Mouse (Mus musculus) regulatory T cell (primary cell): ENCODE data around the gene Hmga1b.
"Not testable (repeated sequence)": the region's sequence is repeated elsewhere in the genome, so short reads cannot be mapped to it uniquely, and the experiment has no call there.

Source experiments
- in situ Hi-C: fragments of 300-600 bp; cut with MboI, MseI; formaldehyde crosslinking; loops from one replicate; pipeline ENCODE4 v1.15.1; 2025; ENCODE audit warnings: high pct_unique_total_duplicates

The Hmga1b gene

DNA sequence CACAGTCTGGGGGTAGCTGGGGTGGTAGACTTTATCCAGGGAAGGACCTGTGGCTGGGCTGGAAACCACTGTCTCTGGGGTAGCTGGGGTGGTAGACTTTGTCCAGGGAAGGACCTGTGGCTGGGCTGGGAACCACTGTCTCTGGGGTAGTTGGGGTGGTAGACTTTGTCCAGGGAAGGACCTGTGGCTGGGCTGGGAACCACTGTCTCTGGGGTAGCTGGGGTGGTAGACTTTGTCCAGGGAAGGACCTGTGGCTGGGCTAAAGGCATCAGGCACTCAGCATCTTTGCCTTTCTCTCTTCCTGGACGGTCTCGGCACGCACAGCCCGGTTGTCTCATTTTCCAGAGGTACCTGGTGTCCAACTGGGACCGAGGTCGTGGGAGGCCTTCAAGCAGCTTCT lies 18.8 kb downstream of the Hmga1b start:
- in situ Hi-C loops = not testable (repeated sequence)

DNA sequence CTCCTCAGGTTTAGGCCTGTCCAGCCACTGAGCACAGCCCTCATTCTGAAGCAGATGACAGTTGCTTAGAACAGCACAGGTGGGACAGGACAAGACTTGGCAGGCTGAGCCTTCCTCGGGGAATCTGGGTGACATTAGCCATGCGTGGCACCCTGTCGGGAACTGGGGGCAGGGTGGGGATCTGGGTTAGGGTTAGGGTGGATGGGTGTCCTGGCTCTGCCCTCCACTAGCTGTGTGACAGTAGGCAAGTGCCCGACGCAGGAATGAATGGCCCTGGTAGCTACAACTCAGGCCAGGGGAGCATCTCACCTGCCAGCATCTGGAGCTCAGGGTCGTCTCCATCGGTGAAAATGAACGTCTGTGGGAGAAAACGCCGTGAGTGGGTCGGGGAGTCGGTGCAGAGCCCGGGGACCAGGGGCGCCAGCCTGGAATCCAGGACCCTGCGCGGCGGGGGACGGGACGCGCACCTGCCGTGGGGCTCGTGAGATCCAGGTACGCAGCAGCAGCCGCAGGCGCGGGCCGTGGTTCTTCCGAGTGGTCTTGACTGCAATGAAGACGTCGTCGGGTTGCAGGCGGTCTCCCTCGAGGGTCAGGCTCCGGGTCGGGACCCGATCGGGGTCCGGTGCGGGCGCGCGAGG lies 21.0 kb downstream of the Hmga1b start:
- in situ Hi-C loops = no loop called here

DNA sequence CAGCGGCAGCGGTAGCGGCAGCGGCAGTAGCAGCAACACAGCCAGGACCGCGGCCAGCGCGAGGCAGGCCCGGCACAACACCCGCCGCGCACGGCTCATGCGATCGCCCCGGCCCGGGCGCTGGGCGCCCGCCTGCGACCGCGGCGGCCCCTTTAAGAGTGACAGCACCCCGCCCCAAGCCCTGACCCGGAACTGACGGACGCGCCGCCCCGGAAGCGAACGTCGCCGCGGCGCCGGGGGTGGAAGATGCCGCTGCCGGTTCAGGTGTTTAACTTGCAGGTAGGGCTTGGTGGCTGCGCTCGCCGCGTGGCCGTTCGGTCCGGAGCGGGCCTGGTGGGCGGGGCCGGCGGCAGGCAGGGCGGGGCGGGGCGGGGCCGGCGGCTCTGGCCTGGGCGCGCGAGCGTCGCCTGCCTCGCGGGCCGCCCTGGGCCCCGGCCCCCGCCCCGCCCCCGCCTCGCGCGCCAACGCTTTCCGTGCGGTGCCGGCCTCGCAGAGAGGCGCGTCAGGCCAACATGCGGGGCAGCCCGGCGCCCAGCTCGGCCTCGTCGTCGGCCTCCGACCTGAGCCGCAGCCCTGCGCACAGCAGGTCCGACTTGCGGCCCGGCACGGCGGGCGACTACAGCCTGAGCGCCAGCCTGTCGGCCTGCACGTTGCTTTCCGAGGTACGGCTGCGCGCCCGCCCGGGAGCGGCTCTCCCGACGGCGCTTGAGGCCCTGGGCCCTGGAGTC lies 21.6 kb downstream of the Hmga1b start, which contains the start of the genes Rfng and Gps1:
Rfng (minus strand) TSS at position 144 of the 728 bp plus-strand sequence.
Gps1 (plus strand) TSS at position 209 of the 728 bp plus-strand sequence.
- in situ Hi-C loops = no loop called here

DNA sequence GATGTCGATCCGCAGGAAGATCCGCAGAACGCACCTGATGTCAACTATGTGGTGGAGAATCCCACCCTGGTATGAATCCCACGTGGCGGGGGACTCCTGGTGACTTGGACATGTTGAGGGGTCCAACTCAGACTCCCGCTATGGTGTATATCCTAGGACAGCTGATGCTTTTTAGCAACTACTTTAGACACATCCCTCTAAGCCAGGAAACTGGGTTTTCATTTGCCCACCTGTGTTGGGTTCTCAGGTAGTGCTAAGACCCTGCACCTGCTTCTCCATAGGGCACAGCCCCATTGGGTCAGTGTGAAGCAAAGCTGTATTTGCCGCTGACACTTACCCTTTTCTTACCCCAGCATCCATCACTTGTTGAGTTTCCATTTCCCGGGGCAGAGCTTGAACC lies 22.6 kb downstream of the Hmga1b start:
- in situ Hi-C loops = no loop called here

DNA sequence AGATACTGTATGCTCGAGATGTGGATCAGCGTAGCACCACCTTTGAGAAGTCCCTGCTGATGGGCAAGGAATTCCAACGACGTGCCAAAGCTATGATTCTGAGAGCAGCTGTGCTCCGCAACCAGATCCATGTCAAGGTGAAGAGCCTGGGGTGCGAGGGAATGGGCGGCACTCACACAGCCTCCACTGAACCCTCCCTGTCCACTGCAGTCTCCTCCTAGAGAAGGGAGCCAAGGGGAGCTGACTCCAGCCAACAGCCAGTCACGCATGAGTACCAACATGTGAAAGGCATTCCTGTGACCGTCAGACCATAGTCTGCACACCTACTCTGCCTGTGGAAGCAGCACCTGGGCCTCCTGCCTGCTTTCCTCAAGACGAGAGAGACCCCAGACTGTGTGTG lies 25.9 kb downstream of the Hmga1b start:
- in situ Hi-C loops = not testable (repeated sequence)

DNA sequence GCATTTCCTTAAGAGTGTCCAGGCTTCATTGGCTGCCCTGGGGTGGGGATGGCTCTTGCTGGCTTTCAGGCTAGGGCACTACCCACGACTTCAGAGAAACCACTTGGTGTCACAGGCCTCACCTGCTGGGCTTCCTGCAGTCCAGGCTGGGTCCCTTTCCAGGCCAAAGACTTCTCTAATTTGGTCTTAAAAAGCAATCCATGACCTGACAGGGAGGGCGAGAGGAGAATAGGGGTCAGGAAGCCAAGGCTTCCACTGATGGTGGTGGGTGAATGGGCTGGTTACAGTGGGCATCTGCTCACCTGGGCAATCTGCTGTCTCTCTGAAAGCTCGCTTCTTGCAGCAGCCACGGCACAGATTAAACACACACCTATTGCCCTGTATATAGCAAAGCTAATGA lies 26.8 kb downstream of the Hmga1b start:
- in situ Hi-C loops = no loop called here

DNA sequence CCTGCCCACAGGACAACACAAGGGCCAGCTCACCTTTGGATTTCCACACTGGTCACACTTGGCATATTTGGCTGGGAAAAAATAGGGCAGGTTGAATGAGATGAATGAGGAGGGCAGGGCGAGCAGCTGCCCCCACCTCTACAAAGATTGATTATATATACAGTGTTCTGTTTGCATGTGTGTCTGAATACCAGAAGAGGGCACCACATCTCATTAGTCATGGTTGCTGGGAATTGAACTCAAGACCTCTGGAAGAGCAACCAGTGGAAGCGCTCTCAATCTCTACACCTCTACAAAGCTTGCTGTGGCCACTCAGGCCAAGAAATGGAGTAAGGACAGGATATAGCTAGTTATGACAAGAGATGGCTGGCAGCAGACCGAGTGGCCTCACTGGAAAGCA lies 27.2 kb downstream of the Hmga1b start:
- in situ Hi-C loops = no loop called here

DNA sequence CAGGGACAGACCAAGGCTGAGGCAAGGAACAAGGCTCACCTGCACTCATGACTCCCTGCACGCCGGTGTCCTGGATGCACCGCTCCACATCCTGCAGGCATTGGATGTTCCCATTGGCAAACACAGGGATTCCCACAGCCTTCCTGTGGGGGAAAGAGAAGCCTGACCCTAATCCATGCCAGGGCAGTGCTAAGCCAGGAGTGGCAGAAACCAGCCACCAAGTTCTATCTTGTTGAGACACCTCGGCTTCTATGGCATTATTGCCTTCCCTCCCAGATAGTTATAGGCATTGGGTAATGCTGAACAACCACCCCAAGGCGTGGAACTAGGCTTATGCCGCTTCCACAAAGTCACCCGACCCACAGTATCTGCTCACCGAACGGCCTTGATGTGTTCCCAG lies 30.1 kb downstream of the Hmga1b start:
- in situ Hi-C loops = no loop called here

DNA sequence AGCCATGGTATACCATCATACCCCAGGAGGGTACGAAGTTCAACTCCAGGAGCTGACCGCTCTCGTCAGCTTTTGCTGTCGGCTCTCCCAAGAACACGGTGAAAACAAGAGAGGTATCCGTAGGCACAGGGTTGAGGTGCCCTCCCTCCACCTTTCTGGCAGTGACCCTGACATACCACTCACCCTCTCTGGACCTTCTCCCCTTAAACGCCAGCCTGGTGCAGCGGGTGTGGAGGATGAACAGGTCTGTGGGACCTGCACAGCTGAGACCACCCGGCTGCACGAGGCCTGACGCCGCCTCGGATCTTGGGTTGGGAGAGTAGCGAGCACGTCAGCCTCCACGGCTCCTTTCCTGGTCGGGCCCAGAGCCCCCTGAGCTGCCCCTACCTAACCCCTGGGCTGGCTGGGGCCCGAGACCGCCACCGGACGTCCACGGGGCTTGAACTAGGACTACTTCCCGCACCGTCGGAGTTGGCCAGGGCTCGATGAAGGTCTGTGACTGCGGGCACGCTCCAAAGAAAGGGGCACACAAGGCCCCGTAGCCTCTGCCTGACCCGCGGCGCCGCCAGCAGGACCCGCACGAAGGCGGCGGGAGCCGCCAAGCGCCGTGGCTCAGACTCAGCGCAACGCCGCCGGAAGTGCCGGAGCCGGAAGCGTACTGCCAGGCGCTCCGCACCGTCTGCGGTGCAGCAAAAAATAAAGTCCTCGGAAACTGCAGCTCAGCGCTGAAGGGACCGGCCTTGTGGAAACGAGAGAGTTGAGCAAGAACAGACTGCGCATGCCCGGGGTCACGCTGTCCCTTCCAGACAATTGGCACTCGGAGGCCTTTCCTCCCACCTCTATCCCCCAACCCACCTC lies 33.4 kb downstream of the Hmga1b start, which contains the start of gene Dus1l:
Dus1l (minus strand) TSS at position 648 of the 858 bp plus-strand sequence.
- in situ Hi-C loops = no loop called here

DNA sequence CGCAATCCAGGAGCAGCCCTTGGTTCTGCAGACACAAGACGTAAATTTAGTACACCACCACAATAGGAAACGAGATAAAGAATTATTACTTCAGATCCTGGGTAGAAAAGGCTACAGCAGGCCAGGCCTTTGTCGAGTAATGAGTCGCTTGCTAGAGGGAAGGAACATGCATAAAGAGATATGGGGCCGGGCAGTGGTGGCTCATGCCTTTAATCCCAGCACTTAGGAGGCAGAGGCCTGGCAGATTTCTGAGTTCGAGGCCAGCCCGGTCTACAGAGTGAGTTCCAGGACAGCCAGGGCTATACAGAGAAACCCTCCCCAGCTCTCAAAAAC lies 34.0 kb downstream of the Hmga1b start:
- in situ Hi-C loops = no loop called here

DNA sequence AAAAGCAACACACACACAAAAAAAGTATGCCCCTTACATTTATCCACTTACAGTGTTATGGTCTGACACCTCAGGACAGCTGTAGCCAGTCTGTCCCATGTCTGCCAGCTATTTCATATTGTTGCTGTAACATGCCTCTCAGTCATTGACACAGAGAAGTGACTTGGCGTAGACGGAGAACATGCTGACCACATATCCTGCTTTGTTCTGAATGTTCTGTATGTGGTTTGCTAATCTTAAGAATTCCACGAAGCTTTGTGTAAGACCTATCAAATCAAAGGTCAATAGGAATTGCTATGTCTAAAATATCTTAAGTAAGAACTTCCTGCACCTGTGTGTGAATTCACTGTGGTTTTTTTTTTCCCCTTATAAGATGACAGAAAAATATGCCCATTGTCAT lies 35.6 kb downstream of the Hmga1b start:
- in situ Hi-C loops = no loop called here

DNA sequence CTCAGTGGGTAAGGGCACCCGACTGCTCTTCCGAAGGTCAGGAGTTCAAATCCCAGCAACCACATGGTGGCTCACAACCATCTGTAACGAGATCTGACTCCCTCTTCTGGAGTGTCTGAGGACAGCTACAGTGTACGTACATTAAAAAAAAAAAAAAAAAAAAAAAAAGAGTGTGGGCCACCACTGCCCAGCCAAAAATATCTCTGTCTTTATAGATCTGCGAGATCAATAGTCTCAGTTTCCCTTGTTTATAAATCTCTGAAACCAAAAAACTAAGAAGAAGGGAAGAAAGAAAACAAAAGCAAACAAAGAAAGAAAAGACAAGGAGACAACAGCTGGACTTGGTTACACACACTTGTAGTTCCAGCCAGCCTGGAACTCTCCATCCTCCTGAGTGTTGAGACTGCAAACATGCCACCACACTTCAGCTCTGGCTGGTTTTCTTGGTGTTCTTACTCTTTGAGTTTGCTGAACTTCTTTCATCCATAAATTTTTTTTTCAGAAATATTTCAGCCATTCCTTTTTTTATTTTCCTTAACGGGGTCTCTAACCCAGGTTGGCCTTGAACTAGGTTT lies 36.8 kb downstream of the Hmga1b start:
- in situ Hi-C loops = no loop called here

DNA sequence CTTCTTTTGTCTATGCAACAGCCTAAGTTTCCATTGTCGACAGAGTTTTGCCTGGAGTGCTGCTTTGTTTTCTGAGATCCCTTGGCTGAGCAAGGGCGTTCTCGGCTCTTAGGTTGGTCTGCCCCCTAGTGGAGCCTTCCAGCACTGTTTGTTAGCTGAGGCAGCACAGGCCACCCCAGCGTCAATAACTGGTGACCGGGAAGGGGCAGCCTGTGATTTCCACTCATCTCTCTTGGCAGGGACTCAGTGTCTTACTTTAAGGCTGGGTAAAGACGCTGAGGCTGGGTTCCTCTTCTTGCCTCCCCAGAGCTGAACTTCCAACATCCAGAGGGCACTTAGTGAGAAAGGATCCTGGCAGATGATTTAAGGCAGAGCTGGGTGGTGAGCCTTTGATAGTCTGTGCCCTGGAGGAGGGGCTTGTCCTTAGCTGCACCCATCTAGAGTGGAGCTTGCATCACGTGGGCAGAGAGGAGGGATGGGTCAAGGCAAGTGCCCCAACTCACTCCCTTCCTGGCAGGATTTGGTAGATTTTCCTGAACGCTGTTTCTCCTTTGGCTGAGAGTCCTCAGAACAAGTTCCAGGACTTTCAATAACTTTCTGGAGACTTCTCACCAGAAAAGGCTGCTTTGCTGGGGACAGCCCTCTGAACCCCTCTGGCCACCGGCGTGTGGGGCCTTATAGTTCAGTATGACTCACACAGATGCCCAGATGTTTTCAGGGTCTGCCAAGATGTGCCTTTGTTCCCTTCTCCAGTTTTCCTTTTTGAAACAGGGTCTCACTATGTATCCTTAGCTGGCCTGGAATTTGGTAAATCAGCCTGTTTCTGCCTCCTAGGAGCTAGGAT lies 37.7 kb downstream of the Hmga1b start:
- in situ Hi-C loops = no loop called here

DNA sequence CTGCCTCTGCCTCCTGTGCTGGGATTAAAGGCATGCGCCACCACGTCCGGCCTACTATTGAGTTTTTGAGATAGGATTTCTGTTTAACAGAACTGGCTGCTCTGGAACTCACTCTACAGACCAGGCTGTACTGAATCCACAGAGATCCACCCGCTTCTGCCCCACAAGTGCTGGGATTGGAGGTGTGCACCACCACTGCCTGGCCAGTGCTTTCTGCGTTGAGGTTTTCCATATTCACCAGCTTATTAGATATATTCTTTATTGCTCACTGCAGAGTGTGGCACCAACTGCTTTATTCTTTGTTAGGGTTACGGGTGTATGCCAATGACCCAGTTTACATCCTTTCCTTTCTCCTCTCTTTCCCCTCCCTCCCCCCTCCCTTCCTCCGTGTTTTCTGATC lies 41.7 kb downstream of the Hmga1b start:
- in situ Hi-C loops = no loop called here

DNA sequence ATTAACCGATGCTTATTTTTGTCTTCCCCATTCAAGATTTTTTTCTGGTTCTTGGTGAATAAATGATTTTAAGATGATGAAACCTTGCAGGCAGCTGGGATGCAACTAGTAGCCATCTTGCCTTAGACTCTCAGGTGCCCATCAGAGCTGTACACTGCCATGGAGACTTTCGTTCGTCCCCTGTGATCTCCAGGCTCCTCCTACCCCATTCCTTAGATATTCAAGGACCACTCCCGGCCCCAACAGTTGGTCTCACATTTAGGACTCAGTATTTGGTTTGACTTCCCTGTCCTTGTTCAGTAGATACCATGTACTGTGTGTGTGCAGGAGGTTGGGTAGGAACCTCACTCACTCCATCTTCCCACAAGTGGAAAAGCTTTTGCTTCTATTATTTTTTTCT lies 42.2 kb downstream of the Hmga1b start:
- in situ Hi-C loops = no loop called here

DNA sequence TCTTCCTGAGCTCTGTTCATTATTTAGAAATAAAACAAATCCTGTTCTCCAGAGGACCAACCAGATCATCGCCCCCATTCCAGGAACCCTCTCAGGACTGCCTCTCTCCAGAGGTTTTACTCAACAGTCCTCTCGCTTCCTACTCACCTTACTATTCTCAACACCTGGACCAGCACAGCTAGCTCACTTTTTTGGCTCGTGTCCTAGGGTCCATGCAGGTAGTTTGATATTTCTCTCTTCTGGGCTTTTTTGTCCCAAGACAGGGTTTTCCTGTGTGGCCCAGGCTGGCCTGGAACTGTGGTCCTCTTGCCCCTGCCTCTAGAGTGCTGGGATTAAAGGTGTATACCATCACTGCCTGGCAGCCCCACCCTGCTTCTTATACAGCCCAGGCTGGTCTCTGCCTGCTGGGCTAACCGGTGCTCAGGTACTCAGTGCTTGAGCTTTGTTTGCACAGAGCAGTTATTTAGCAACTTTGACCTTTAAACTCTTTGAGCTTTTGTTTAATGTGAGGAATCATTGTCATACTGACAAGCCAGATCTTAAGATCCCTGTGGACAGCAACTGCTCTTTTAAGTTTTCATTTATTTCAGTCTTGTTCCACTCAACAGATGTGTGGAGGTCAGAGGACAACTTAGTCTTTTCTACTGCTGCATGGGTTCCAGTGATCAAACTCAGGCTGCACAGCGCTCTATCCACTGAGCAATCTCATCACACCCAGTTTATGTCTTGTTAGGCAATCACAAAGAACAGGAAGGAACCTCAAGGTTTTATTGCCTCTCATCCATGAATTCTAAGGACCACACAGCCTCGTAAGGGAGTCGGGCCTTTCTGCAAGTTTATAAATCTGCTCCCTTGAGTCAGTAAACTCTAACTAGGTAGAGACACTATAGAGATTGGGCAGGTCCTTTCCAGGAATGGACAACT lies 43.0 kb downstream of the Hmga1b start:
- in situ Hi-C loops = no loop called here

DNA sequence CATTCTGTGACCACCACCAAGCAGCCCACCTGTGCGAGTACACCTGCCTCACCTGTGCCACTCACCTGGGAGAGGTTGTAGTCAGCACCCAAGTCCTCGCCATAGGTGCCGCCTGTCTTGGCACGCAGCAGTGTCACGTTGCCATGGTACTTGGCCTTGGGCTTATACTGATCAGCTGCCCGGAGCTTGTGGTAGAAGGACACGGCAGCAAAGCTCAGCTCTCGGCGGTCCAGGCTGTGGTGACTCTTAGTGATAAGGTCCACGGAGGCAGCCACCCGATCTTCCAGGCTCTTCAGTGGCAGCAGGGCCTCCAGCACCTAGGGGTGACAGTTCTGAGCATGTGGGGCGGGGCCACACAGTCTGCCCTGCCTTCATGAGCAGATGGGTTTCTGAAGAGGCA lies 45.4 kb downstream of the Hmga1b start:
- in situ Hi-C loops = no loop called here

DNA sequence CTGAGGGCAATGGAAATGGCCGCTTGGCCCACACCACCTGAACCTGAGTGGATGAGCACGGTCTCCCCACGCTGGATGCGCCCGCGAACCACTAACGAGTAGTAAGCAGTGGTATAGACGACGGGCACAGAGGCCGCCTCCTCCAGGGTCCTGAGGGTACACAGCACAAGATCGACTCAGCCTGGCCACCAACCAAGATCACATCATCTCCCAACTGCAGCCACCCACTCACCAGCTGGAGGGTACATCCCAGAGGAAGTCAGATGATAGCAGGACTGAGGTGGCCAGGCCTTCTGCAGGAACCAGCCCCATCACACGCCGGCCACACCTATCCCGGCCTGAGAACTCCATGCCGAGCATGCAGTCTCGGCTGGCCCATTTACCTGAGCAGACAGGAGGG lies 49.5 kb downstream of the Hmga1b start:
- in situ Hi-C loops = no loop called here
